Mouse (Mus musculus) forebrain, embryonic 16.5 days (tissue): ENCODE measurements at regions not wholly inside any gene's neighbourhood (a gene's known extent, or its start where the extent isn't known, plus 50 kb on each side); places are given as distances from the start of the nearest gene placed in this dataset.
"Not testable (repeated sequence)": the region's sequence is repeated elsewhere in the genome, so short reads cannot be mapped to it uniquely, and the experiment has no call there.

ENCODE experiments used
- ATAC-seq: fragments of 200-750 bp; cut with Nextera tagmentation; 2 replicates; pipeline ENCODE4 v1.8.0; 2017; ENCODE audit warnings: mild to moderate bottlenecking, moderate library complexity
- H3K27ac ChIP-seq: fragments of 300-500 bp; sonication (generic); 2 replicates; pipeline ENCODE4 v1.5.1; 2014; ENCODE audit warnings: low read length, control low read depth
- H3K27me3 ChIP-seq: fragments of 300-500 bp; sonication (generic); replicated peaks from 2 replicates; pipeline ENCODE4 v1.6.1; 2014; ENCODE audit warnings: low read length; ENCODE audit not compliant: control insufficient read depth, insufficient read depth
- H3K36me3 ChIP-seq: fragments of 300-500 bp; sonication (generic); 2 replicates; pipeline ENCODE4 v1.6.1; 2014; ENCODE audit not compliant: control insufficient read depth, insufficient read depth
- H3K4me1 ChIP-seq: fragments of 300-500 bp; sonication (generic); replicated peaks from 2 replicates; pipeline ENCODE4 v1.6.1; 2014; ENCODE audit warnings: low read length; ENCODE audit not compliant: control insufficient read depth, insufficient read depth
- H3K4me2 ChIP-seq: fragments of 300-500 bp; sonication (generic); 2 replicates; pipeline ENCODE4 v1.6.1; 2014; ENCODE audit warnings: mild to moderate bottlenecking, low read length, control low read depth
- H3K4me3 ChIP-seq: fragments of 300-500 bp; sonication (generic); replicated peaks from 2 replicates; pipeline ENCODE4 v1.5.1; 2014; ENCODE audit warnings: mild to moderate bottlenecking, low read length, control low read depth
- H3K9ac ChIP-seq: fragments of 300-500 bp; sonication (generic); replicated peaks from 2 replicates; pipeline ENCODE4 v1.6.1; 2014; ENCODE audit warnings: low read depth, low read length, control low read depth
- H3K9me3 ChIP-seq: fragments of 300-500 bp; sonication (generic); 2 replicates; pipeline ENCODE4 v1.6.1; 2016; ENCODE audit warnings: low read length; ENCODE audit not compliant: control insufficient read depth
- WGBS: fragments of 180-500 bp; shearing (Covaris S2); extraction: QIAGEN DNeasy Blood & Tissue Kit; methylation state at CpG from one replicate; pipeline ENCODE4 v1.1.7; 2014; 5-methylcytosine and 5-hydroxymethylcytosine counted together

GRCm38 (mm10) chr13:58663316-58663715 is 52.6 kb upstream of the Slc28a3 start:
- Histone ChIP-seq H3K4me3 (no peak overlapping the region), H3K27ac (no peak overlapping the region), H3K4me1 (no peaks in the 10 kb centered on the region), H3K27me3 (no peaks in the 10 kb centered on the region), H3K9ac (no peak overlapping the region), H3K9me3 (no peaks in the 10 kb centered on the region), H3K4me2 (no peak overlapping the region), H3K36me3 (no peaks in the 10 kb centered on the region)
- WGBS: 80% methylated on average over 4 of the region's 4 CpGs
- ATAC-seq: no peak

DNA sequence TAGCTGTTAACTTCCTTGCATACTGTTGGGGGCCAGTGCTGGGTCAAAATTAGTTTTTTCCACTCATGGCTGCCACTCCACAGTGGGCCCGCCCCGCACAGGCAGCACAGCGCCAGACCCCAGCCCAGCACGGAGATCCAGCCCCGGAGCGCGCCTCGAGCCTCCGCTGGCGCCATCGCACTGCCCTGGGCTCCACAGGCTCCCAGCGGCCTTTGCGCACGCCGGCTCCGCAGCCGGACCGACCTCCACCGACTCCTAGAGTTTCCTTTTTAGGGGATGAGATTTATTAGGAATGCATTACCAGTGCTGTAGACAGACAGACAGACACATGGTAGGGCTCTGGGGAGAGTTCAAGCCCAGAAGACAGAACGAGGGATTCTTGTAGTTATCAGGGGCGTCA is 58.0 kb upstream of the Slc28a3 start:
- no peaks in the 10 kb centered on the region for H3K4me1 ChIP-seq

GRCm38 (mm10) chr13:58670206-58670605 is 59.5 kb upstream of the Slc28a3 start:
- Histone ChIP-seq H3K4me3 (no peak overlapping the region), H3K4me2 (no peak overlapping the region), H3K36me3 (no peaks in the 10 kb centered on the region), H3K27me3 (no peaks in the 10 kb centered on the region), H3K9ac (no peak overlapping the region), H3K4me1 (no peaks in the 10 kb centered on the region), H3K9me3 (no peaks in the 10 kb centered on the region), H3K27ac (no peak overlapping the region)
- no peak for ATAC-seq
- 59% methylated on average over 9 of the region's 9 CpGs for WGBS

More for the DNA sequence above, 58.0 kb upstream of the Slc28a3 start:
- H3K27ac ChIP-seq: no peak overlapping the region
- 63% methylated on average over 21 of the region's 21 CpGs for WGBS
- H3K4me3 ChIP-seq: no peak overlapping the region
- no peaks in the 10 kb centered on the region for H3K36me3 ChIP-seq
- H3K9me3 ChIP-seq: no peaks in the 10 kb centered on the region
- no peak overlapping the region for H3K9ac ChIP-seq
- peak overlapping the region; percentile 9; the same call in 1 of the 2 replicates for H3K4me2 ChIP-seq
- no peaks in the 10 kb centered on the region for H3K27me3 ChIP-seq
- ATAC-seq: no peak

DNA sequence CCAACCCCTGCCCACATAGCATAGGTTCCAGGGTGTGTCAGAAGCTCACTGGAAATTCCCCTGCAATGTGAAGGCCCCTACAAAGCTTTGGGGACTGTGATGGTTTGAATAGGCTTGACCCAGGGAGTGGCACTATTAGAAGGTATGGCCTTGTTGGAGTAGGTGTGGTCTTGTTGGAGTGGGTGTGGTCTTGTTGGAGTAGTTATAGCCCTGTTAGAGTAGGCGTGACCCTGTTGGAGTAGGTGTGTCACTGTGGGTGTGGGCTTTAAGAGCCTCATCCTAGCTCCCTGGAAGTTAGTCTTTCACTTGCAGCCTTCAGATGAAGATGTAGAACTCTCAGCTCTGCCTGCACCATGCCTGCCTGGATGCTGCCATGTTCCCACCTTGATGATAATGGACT is 64.9 kb upstream of the Slc28a3 start:
- H3K36me3 ChIP-seq, H3K9ac ChIP-seq, H3K4me1 ChIP-seq, H3K27ac ChIP-seq, H3K4me3 ChIP-seq, ATAC-seq, H3K27me3 ChIP-seq, H3K9me3 ChIP-seq, H3K4me2 ChIP-seq: not testable (repeated sequence)
- WGBS: 100% methylated on average over 1 of the region's 1 CpGs

DNA sequence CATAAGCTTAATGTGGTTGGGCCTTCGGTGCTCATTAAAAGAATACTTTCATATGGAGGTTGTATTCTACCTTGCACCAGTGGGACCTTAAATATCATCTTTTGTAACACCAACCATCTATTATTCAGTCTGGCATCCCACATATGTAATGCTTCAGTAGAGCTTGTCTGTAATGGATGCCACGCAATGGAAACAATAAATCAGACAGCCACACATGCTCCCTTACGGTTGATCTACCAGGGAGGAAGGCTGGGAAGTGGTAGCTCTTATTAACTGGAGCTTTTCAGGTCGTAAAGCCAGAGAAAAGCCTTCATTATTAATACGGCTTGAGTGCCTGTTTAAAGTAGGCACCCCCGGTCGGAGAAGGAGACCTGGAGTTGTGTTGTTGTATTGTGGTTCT is 66.8 kb upstream of the Slc28a3 start:
- no peaks in the 10 kb centered on the region for H3K9me3 ChIP-seq
- WGBS: 71% methylated on average over 7 of the region's 7 CpGs
- H3K4me2 ChIP-seq: no peak overlapping the region
- H3K27ac ChIP-seq: no peak overlapping the region
- H3K4me3 ChIP-seq: no peak overlapping the region
- no peaks in the 10 kb centered on the region for H3K27me3 ChIP-seq
- H3K36me3 ChIP-seq: no peaks in the 10 kb centered on the region
- H3K4me1 ChIP-seq: no peaks in the 10 kb centered on the region
- ATAC-seq: no peak
- no peak overlapping the region for H3K9ac ChIP-seq

DNA sequence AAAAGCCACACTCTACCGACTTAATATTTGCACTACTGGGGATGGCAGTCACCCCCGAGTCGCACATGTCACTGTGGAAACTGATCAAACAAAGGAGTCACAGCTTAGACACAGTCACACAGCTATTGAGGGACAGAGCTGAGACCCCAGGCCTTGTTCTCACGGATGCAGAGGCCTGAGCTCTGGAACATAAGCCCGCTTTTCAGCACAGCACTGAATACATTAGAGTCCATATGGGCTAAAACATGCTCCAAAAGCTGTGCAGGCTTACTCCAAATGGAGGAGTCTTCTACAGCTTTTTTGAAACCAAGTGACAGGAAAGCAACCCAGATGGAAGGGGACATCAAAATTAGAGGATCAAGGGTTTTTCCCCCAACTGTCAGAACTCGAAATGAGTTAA is 69.0 kb upstream of the Slc28a3 start:
- Histone ChIP-seq H3K36me3 (no peaks in the 10 kb centered on the region), H3K9ac (no peak overlapping the region), H3K9me3 (no peaks in the 10 kb centered on the region), H3K27me3 (no peaks in the 10 kb centered on the region), H3K4me1 (no peaks in the 10 kb centered on the region), H3K4me2 (no peak overlapping the region), H3K4me3 (no peak overlapping the region), H3K27ac (peak overlapping the region; percentile 27)
- WGBS: 65% methylated on average over 6 of the region's 6 CpGs
- ATAC-seq: peak; percentile 65

DNA sequence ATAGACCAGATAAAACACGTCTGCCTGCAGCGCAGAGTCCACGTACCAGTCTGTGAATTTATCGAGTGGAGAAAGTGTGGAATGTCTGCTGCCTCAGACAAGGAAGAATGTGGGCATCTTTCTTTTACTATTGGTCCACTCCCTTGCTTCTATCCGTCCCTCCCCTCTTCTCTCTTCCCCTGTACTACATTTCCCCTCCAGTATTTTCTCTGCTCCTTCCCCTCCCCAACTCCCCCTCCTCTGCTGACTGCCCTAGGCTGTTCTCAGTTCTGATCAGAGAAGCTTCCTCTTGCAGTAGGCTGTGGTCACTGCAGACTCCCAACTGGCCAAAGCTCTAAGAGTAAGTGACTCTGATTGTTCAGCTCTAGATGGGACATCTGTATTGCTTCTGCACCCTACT is 76.1 kb upstream of the Slc28a3 start:
- Histone ChIP-seq H3K9me3 (no peaks in the 10 kb centered on the region), H3K9ac (no peak overlapping the region), H3K27ac (no peak overlapping the region), H3K36me3 (no peaks in the 10 kb centered on the region), H3K27me3 (no peaks in the 10 kb centered on the region), H3K4me2 (no peak overlapping the region), H3K4me1 (no peaks in the 10 kb centered on the region), H3K4me3 (no peak overlapping the region)
- 79% methylated on average over 5 of the region's 5 CpGs for WGBS
- no peak for ATAC-seq

- WGBS: 87% methylated on average over 2 of the region's 2 CpGs
- H3K27me3 ChIP-seq: no peaks in the 10 kb centered on the region
- H3K4me2 ChIP-seq: no peak overlapping the region
- H3K27ac ChIP-seq: no peak overlapping the region
- no peak overlapping the region for H3K9ac ChIP-seq
- H3K9me3 ChIP-seq: no peaks in the 10 kb centered on the region
- no peak overlapping the region for H3K4me3 ChIP-seq
- H3K4me1 ChIP-seq: no peaks in the 10 kb centered on the region
- no peaks in the 10 kb centered on the region for H3K36me3 ChIP-seq
- no peak for ATAC-seq
These were observed 76.9 kb upstream of the Slc28a3 start for GRCm38 (mm10) chr13:58687609-58688008.

- ATAC-seq: no peak
- Histone ChIP-seq H3K9me3 (no peaks in the 10 kb centered on the region), H3K9ac (no peak overlapping the region), H3K36me3 (no peaks in the 10 kb centered on the region), H3K27ac (no peak overlapping the region), H3K4me1 (no peaks in the 10 kb centered on the region), H3K27me3 (no peaks in the 10 kb centered on the region), H3K4me3 (no peak overlapping the region), H3K4me2 (no peak overlapping the region)
- 65% methylated on average over 2 of the region's 2 CpGs for WGBS
These were observed 77.6 kb upstream of the Slc28a3 start for GRCm38 (mm10) chr13:58688249-58688648.

- Histone ChIP-seq H3K4me2 (no peak overlapping the region), H3K27me3 (no peaks in the 10 kb centered on the region), H3K27ac (no peak overlapping the region), H3K4me3 (no peak overlapping the region), H3K9me3 (no peaks in the 10 kb centered on the region), H3K9ac (no peak overlapping the region), H3K36me3 (no peaks in the 10 kb centered on the region), H3K4me1 (peaks cover 6% of the 10 kb centered on the region; the same call in 1 of the 2 replicates)
- peak; percentile 31; the same call in 1 of the 2 replicates for ATAC-seq
- WGBS: 40% methylated on average over 6 of the region's 6 CpGs
These were observed 84.0 kb upstream of the Slc28a3 start for GRCm38 (mm10) chr13:58694703-58695102.
